Mouse (Mus musculus) testis, adult 2 months (tissue): Measurements from ENCODE around the gene Gm10134.

ENCODE experiments used
- CTCF ChIP-seq: fragments of 200-500 bp; IDR thresholded peaks from 2 replicates; pipeline ENCODE4 v1.5.1; 2012; ENCODE audit warnings: low read depth, mild to moderate bottlenecking, inconsistent platforms, low read length, moderate library complexity; ENCODE audit not compliant: control insufficient read depth, insufficient read depth, insufficient replicate concordance
- POLR2A ChIP-seq: fragments of 200-500 bp; IDR thresholded peaks from 2 replicates; pipeline ENCODE4 v1.6.1; 2012; ENCODE audit warnings: low read depth, mild to moderate bottlenecking, inconsistent platforms, low read length, moderate library complexity; ENCODE audit not compliant: control insufficient read depth

GRCm38 (mm10) chr2:28533901-28534435 is 28.1 kb downstream of the Gm10134 start:
- TF ChIP-seq CTCF = no peak
- TF ChIP-seq POLR2A = no peak
